Mouse (Mus musculus) fat pad, adult 2 months (tissue): ENCODE measurements around the gene Plin5.
"Not testable (repeated sequence)": the region's sequence is repeated elsewhere in the genome, so short reads cannot be mapped to it uniquely, and the experiment has no call there.

Experiments
- DNase-seq: peaks from one replicate; pipeline ENCODE4 v3.0.0-alpha.2; 2011; ENCODE audit warnings: low read depth, low spot score; ENCODE audit errors: extremely low read depth

Plin5 gene

DNA sequence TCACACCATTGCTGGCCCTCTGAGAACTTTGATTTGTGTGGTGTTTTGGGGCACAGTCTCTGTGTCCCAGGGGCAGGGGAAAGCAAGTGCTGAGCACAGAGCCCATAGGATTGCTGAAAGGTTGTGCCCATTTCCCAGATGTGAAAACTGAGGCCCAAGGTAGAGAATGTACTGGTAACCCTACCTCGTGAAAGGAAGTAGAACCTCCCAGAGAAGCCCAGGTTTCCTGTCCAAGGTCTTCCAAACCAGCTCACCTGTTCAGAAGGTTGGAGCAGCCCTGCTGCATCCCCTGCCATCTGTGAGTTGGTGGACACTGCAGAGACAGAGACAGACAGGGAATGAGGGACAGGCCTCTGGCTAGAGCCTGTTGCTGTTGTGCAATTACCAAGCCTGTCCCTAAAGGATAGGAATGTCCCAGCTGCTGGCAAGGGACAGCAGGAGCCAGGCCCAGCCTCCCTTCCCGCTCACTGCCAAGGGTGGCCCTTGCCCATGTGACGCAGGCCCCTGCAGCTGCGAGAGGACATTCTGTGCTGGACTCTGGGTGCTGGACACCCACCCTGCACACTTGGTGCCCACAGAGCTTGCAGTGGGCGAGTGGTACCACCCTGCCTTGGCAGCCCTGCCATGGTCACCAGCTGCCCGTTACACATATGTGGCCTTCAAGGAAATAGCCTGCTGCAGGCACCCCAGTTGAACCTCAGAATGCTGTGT, 8.9 kb downstream of the Plin5 start:
- no peak for DNase-seq

DNA sequence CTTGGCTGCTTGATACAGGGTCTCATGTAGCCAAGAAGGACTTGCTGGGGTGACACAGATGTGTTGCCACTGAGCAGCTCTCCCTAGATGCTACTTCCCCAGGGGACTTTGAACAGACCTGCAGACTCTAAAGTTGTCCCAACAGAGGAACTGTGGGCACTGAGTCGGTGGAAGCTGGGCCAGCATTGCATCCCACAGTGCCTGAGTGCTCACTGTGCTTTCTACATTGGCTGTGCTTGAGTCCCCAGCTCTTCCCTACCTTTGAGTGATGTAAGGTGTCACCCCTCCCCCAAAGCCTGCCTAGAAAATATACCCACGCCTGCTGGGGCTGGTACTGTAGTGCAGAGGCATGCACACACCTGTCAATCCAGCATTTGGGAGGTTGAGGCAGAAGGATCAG, 9.7 kb downstream of the Plin5 start:
- DNase-seq: no peak

DNA sequence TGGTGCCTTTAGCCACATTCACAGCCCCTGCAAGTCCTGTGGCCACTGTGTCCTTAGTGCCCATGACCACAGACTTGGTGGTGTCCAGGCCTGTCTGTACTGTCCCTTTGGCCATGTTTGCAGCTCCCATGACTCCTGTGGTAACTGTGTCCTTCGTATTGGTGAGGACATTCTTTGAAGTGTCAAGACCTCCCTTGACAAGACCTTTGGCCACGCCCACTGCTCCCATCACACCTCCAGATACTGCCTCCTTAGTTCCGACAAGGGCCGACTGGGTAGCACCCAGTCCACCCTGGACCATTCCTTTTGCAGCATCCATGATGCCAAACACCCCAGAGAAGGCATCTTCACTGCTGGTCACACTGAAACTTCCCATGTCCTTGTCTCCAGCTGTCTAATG, 10.4 kb downstream of the Plin5 start:
- no peak for DNase-seq

DNA sequence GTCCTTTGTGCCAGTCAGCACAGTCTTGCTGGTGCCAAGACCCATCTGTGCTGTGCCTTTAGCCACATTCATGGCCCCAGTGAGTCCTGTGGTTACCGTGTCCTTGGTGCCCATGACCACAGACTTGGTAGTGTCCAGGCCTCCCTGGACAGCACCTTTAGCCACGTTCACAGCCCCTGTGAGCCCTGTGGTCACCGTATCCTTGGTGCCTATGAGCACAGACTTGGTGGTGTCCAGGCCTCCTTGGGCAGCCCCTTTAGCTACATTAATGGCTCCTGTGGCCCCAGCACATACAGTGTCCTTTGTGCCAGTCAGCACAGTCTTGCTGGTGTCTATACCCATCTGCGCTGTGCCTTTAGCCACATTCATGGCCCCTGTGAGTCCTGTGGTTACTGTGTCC, 11.0 kb downstream of the Plin5 start:
- DNase-seq: not testable (repeated sequence)

DNA sequence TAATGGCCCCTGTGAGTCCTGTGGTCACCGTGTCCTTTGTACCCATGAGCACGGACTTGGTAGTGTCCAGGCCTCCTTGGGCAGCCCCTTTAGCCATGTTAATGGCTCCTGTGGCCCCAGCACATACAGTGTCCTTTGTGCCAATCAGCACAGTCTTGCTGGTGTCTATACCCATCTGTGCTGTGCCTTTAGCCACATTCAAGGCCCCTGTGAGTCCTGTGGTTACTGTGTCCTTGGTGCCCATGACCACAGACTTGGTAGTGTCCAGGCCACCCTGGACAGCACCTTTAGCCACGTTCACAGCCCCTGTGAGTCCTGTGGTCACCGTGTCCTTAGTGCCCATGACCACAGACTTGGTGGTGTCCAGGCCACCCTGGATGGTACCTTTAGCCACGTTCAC, 12.6 kb downstream of the Plin5 start:
- not testable (repeated sequence) for DNase-seq

DNA sequence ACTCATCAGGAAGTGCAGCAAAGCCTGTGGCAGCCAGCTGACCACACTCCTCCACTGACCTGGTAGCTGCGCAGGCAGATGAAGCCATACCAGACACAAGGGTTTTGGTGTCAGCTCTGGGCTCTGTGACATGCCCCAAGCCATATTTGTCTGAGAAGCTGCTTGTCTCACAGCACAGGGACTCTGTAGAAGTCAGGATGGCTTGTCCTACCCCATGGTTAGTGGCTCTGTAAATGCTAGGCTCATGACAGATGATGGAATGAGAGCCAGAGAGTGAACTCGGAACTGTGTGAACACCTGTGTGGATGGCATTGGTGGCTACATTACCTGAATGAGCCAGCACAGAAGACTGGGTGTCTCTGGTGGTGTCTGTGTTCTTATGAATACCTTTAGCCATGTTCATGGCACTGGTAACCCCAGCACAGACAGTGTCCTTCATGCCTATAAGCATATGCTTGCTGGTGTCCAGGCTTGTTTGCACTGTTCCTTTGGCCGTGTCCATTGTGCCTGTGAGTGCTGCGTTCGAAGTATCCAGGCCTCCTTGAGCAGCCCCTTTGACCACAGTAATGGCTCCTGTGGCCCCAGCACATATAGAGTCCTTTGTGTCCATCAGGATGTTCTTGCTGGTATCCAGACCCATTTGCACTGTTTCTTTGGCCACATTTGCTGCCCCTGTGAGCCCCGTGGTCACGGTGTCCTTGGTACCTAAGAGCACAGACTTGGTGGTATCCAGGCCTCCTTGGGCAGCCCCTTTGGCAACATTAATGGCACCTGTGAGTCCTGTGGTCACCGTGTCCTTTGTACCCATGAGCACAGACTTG, 13.7 kb downstream of the Plin5 start:
- DNase-seq: no peak

DNA sequence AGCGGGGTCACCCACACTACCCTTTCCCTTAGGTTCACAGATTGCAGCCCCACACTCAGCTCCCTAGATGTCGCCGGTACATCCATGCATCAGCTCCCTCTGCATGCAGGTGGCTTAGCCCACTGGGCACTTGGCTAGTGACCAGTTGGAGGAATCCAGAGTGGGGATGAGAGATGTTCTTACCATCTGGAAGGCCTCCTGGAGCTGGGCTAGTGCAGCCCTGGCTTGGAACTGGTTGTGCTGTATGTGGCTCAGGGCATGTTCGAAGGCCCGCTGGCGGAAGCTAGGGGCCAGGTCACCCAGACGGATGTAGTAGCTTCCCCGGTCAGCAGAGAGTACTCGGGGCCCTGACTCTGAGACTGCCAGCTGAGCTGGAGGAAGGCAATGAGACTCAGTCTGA, 14.5 kb downstream of the Plin5 start:
- DNase-seq: no peak

DNA sequence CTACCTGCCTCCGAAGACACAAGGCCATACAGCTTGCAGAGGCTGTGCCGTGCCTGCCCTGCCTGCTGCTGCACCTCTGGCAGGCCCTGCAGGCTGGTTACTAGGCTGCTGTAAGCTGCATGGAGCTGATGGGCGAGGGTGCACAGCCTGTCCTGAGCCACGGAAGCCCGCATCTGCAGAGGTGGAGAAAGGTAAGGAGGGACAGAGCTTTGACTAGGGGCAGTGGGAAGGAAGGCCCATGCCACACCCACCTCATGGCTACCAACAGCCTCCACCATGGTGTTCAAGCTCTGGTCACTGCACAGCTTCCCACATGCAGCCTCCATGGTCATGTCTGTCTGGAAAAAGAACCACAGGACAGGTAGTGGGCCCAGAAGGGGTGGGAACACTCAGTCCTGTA, 15.2 kb downstream of the Plin5 start:
- no peak for DNase-seq

DNA sequence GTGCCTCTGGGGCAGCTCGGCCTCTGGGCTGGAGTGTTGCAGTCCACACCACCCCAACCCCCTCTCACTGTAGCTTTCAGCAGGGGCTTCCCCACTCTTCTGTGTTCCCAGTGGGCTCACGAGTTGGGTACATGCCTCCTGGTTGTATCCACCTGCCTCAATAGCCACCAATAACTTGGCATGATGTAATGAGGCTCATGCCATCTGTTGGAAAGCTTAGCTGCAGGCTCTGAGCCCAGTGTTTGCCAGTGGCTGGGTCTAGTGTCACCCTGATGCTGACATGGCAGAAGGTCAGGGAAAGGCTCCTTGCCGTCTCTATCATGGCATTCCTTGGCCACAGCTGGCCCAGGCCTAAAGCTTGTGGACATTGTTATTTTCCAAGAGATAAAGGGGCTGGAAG, 16.6 kb downstream of the Plin5 start:
- no peak for DNase-seq

DNA sequence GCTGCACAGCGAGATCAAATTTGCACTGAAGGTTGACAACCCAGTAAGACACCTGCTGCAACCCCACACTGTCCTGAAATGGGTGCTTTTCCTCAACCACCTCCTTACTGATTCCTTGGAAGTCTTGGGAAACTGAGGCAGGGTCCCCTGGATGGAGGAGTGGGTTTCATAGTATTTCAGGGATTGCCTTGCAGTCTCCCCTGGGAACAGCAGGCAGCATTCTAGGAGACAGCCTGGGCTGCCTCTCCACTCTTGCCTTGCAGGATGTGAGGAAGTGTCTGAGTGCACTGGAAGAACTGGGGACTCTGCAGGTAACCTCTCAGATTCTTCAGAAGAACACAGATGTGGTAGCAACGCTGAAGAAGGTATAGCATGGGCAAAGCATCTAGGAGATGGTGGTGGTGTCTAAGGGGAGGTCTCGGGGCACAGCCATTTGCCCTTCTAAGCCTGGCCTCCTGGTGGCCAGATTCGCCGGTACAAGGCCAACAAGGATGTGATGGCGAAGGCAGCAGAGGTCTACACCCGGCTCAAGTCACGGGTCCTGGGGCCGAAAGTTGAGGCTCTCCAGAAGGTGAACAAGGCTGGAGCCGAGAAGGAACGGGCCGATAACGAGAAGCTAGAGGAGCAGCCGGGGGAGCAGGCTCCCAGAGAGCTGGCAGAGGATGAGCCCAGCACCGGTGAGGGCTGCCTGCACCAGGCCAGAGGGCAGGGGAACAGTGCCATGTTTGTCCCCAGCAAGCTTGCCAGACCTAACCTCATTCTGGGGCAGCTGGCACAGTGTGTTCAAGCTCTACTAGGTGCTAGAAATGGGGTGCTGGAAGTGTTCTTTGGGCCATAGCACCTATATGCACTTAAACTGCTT, 18.5 kb downstream of the Plin5 start:
- DNase-seq: no peak

DNA sequence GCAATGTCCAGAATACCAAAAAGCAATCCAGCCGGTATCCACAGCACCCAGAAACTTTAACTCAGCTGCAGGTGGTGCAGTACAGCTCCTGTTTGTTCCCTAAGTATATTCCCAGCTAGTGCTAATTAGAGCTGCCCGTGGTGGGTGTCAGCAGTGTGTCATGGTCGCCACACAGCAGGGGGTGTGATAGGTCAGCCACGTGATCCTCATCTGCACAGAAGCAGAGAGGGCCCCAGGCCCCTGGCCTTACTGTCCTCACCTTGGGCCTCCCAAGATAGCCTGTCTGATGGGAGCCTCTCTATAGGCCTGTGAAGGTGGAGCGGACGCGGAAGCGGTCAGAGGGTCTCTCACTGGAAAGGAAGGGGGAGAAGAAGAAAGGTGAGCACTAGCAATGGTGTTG, 19.2 kb downstream of the Plin5 start:
- DNase-seq: no peak

DNA sequence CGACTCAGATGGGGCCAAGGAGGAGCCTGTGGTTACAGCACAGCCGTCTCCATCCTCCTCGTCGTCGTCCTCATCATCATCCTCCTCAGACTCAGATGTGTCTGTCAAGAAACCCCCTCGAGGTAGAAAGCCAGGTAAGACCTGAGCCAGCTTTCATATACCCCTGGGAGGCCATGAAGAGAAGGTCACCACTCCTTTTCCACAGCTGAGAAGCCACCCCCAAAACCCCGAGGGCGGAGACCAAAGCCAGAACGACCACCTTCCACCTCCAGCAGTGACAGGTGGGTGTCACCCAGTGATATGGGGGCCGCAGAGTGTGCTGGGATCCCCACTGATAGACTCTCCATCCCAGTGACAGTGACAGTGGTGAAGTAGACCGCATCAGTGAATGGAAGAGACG, 20.5 kb downstream of the Plin5 start:
- DNase-seq: no peak

DNA sequence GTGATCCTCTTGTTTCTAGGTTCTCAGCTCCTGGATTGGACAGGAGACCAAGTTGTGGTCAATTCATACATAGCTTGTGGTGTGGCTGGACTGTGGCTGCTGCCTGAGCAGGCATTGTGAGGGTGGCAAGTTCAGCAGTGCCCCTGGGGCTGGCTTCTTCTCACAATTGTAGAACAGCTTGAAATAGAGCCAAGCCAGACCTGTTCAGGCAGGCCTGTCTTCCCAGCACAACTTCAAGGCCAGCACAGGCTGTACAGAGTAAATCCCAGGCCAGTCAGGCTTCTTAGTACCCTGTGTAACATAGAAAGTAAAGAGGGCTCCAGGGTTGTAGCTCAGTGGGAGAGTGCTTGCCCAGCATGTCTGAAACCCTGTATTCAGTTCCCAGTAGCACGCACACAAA, 24.6 kb downstream of the Plin5 start:
- DNase-seq: peak; percentile 90

DNA sequence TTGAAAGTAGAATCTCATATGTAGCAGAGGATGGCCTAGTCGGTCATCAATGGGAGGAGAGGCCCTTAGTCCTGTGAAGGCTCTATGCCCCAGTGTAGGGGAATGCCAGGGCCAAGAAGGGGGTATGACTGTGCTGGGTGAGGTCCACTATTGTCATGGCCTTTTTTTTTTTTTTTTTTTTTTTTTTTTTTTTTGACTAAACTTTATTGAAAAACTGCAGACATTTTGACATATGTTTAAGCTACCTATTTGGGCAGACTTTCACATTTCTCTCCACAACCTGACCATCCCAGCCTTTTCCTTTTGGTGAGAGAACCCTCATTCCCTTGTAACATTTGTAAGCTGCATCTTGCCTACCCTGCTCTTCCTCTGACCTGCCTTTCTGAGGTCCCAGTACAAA, 25.1 kb downstream of the Plin5 start:
- DNase-seq: no peak

DNA sequence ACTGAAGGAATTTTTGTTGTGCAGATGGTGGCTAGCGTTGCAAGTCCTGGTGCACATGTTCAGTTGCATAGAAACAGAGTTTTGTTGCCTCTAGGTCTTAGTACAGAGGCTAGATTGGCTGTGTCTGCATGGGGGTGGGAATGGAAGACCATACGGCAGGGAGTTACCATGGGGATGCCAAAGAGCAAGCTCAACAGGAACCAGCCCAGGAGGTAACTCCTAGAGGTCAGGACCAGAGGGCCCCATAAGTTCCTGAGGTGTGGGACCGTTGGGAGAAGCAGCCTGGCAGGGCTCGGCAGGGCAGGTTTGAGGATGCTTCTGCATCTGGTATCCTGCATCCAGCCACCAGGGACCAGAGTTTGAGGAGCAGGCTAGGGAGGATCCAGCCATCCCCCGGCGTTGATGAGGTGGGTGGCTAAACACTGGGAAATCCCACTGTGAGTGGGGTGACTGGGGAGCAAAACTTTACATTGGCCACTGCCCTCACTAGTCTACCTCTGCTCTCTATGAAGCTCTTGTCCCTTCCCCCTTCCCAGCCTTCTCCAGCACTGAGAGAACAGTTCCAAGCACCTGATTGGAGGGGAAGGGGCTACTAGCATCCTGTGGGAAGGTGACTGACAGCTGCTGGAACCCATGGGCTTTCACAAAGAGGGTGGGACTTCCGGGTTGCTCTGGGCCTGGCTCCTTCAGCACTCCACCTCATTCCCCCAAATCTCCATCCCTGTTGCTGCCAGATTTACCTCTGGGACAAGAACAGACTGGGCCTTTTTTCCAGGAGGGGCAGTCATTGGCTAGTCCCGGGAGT, 36.4 kb downstream of the Plin5 start:
- DNase-seq: no peak

DNA sequence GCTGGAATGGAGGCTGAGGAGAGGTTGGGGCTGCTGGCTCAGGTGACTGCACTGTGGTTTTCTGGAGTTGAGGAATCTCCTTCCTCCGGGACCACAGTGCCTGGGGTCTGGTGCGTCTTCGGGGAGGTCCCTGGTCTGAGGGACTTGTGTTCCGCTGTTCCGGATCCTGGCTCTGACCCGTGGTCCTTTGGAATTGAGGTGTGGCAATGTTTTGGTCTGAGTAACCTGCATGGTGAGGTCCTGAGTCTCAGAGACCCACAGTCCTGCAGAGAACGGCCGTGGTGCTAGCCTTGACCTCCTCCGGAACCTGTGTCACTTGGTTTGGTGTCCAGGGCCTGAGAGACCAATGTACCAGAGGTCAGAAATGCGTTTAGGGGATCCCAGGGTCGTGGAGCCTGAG, 37.5 kb downstream of the Plin5 start:
- DNase-seq: no peak

DNA sequence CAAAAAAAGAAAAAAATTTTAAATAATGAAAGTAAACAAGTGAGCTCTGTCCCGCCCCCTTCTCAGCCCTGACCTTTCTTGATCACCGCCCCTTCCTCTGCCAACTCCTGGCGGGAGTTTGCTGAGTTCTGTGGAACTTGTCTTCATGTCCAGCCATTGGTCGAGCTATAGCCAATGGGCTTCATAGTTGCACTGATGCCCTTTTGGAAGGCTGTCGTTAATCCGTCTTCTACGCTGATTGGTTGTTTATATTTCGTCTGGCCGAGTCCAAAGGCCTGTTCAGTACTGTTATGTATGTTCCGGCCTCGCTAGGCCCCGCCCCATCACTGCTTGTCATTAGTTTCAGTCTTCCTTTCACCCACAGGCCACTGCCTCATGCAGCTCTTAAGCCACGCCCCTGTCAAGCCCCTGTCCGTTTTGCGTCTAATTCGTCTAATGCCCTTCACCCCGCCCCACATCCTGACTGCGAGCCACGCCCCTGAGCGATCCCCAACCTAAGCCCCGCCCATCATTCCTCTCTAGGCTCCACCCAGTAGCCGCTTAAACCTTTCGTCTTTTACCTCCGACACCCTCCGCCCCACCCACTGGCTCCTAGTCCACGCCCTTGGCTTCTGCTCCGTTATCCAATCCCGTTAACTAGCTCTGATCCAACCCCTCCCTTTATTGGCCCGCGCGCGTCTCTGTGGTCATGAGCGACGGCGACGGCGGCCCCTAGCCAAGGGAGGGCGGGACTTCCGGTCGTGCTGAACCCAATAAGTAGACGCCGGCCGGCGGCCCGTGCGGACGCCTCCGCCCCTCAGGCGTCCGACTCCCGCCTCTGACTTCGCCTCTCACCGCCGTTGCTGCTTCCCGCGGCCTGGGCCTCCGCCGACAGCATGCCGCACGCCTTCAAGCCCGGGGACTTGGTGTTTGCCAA, 38.3 kb downstream of the Plin5 start, which contains the start of gene Hdgfl2:
Gene Hdgfl2, plus strand, starts transcription at position 755 of the 916 bp plus-strand sequence.
- DNase-seq: peak; percentile 100

DNA sequence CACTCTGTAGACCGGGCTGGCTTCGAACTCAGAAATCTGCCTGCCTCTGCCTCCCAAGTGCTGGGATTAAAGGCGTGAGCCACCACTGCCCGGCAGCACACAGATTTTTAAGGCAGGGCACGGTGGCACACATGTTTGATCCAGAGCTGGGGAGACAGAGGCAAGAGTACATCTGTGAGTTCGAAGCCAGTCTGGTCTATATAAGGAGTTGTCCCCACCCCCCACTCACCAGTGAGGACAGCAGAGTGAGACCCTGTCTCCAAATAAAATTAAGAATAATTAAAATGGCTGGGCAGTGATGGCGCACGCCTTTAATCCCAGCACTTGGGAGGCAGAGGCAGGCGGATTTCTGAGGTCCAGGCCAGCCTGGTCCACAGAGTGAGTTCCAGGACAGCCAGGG, 39.0 kb downstream of the Plin5 start:
- not testable (repeated sequence) for DNase-seq

DNA sequence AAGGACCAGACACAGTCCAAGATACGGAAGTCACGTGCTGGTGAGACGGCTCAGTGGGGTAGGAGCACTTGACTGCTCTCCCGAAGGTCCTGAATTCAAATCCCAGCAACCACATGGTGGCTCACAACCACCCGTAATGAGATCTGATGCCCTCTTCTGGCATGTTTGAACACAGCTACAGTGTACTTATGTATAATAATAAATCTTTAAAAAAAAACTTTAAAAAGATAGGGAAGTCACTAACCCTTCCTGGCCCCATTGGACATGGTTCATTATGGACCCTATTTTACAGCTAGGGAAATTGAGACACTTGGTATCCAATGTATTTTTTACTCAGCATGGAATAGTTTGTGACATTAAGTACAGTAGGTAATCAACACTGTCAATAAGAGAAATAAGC, 39.9 kb downstream of the Plin5 start:
- DNase-seq: no peak

DNA sequence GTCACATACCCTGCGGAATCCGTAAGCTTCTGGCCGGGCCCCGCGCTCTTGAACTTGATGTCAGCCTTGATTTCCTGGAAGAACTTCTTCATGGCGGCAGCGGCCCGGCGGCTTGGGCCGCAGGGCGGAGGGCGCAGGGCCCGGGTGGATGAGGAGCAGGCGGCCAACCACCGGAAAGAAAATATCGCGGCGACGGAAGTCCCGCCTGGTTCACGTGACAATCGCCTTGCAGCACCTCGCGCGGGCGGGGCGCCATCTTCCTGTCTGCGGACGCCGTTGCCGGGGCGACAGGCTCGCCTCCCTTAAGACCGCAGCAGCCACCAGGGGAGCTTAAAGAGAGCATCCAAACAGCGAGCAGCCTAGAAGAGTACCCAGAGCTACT, 42.6 kb downstream of the Plin5 start, which contains the start of gene Ubxn6:
Gene Ubxn6, minus strand, starts transcription at position 202 of the 382 bp plus-strand sequence.
- no peak for DNase-seq
